Mouse (Mus musculus): Measurements from ENCODE around the gene Med18.
A peak's percentile ranks its signal among the peaks of the same experiment; 100 is the strongest.
"Not testable (repeated sequence)": the region's sequence is repeated elsewhere in the genome, so short reads cannot be mapped to it uniquely, and the experiment has no call there.

Med18 gene

GRCm38 (mm10) chr4:132421556-132421922 lies 42.2 kb downstream of the Med18 start:
- DNase-seq (ENCODE audit: low spot score): no peak

DNA sequence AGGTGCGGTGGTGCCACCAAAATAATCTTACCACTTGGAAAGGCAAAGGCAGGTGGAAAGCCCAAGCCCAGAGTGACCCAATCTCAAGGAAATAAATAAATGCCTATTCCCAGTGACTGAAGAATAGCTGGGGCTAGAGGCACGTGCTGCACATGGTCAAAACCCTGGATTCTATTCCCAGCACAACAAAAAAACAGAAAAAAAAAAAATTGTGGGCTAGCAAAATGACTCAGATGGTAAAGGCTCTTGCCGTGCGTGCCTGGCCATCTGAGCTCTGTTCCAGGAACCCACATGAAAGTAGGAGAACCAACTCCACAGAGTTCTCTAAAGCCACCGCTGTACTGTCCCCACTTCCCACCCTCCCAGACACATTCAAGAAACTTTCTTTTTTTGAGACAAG lies 43.2 kb downstream of the Med18 start:
- DNase-seq (ENCODE audit: low spot score): no peak

GRCm38 (mm10) chr4:132415966-132416365 lies 47.8 kb downstream of the Med18 start:
- DNase-seq (ENCODE audit: low spot score): peak; percentile 54

DNA sequence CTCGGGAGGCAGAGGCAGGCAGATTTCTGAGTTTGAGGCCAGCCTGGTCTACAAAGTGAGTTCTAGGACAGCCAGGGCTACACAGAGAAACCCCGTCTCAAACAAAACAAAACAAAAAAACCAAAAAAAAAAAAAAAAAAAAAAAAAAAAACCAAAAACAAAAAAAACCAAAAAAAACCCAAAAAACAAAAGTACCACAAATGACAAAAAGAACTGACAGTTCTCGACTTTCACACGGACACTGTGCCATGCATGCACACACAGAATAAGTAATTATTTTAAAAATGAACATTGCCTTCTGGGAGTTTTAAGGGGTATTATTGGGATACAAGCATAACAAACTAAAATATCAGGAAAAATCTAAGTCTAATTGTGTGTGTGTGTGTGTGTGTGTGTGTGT lies 50.5 kb downstream of the Med18 start:
- not testable (repeated sequence) for DNase-seq (ENCODE audit: low spot score)

DNA sequence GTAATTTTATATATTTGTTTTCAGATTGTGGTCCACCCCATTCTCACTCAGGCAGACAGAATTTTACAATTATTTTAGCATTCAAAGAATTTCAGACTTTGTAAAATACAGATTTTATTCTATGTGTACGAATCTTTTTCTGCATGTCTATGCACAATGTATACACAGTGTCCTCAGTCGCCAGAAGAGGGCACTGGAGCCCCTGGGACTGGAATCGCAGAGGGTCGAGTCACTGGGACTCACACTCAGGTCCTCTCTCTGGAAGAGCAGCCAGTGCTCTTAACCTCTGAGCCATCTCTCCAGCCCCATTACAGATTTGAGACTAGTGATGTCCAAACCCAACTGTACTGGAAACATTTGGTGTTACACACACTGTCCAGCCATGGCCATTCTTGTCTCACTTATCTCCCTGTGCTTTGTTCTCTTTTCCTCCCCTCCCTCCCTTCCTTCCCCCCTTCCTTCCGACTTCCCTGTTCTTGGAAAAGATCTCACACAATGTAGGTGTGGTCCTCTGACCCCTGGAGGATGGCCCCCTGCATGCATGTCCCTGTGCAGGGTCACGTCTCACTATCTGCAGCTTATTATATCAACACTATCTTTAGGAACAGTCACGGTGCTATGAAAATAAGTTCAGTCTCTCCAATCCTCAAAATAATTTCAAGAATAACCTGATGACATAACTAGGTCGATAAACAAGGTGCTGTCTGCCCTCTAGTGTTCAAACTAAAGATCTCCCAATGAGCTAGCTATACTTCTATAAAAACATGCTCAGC lies 52.2 kb downstream of the Med18 start:
- DNase-seq (ENCODE audit: low spot score): peak; percentile 57

DNA sequence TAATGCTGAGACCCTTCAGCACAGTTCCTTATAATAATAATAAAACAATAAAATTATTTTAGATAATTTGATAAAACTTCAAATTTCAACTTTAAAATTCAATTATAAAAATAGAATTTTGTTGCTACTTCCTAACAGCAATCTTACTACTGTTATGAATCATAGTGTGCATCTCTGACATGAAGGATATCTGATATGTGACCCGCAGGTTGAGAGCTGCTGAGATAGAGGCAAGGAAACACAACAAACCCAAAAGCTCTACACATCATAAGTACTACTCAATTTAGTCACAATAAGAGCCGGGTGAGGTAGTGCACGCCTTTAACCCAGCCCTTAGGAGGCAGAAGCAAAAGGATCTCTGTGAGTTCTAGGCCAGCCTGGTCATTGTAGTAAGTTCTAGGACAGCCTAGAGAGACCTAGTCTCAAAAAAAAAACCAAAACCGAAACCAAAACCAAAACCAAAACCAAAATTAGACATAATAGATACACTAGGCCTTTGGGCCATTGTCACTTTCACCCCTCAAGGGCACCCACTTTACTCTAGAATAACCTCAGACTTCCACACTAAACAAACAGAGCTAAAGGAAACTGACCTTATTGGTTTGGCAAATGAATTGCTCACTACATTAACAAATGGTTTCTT lies 54.0 kb downstream of the Med18 start:
- DNase-seq (ENCODE audit: low spot score): no peak
